19 mouse cellular contexts compared by ENCODE assay signal in genomic region chr17:25806507-25806906, GRCm38 (mm10). TPM values are rescaled to one million over a fixed set of nuclear protein-coding genes. Genes with fewer than 3 reads are reported as not detected.
"Had no signal": no experiment of that assay in that cellular context is flagged by ENCODE, and none has a peak within 500 bp of the region (broad histone marks: within the 10 kb centered on the region; RNA-seq: fewer than 3 reads in every experiment).

No protein-coding gene starts in this region.

- H3K4me3 ChIP-seq: limb, embryonic 13.5 days; midbrain, embryonic 12.5 days; neural tube, embryonic 13.5 days had no signal

- H3K4me2 ChIP-seq: limb, embryonic 13.5 days; midbrain, embryonic 12.5 days; neural tube, embryonic 13.5 days had no signal

- H3K9ac ChIP-seq: limb, embryonic 13.5 days; liver, embryonic 14.5 days; midbrain, embryonic 12.5 days; neural tube, embryonic 13.5 days had no signal

- DNase-seq: kidney, postnatal 10 days; left cerebral cortex, postnatal 4 days; lung, adult 18-20 months; retina, postnatal 1 day; right cerebral cortex, postnatal 4 days; spleen, adult 18-20 months; thymus, adult 2 months; thymus, postnatal 25 days had no signal

- H3K36me3 ChIP-seq: limb, embryonic 13.5 days; midbrain, embryonic 12.5 days; neural tube, embryonic 13.5 days had no signal

- H3K27ac ChIP-seq: limb, embryonic 13.5 days; liver, embryonic 14.5 days; midbrain, embryonic 12.5 days; neural tube, embryonic 13.5 days had no signal

- ATAC-seq: midbrain, embryonic 16.5 days had no signal

- H3K9me3 ChIP-seq: limb, embryonic 13.5 days; midbrain, embryonic 12.5 days; neural tube, embryonic 13.5 days had no signal

RNA-seq across cellular contexts. Expression of gene Fbxl16, which starts 2.4 kb away (rescaled TPM):
- total RNA-seq: liver, adult 2 months had no signal

RNA-seq across cellular contexts. Expression of gene AC134908.4, which starts 11.0 kb away (rescaled TPM):
- total RNA-seq: layer of hippocampus, postnatal 14 days; left cerebral cortex, postnatal 4 days; megakaryocyte-erythroid progenitor cell, adult 5-6 weeks had no signal
- polyA plus RNA-seq: limb, embryonic 13.5 days; liver, embryonic 14.5 days; lung, embryonic 16.5 days; midbrain, embryonic 12.5 days; midbrain, embryonic 16.5 days; stomach, embryonic 14.5 days; testis, adult 2 months had no signal
